Mouse (Mus musculus) liver, embryonic 12.5 days (tissue): ENCODE data around the gene Cpz. TPM values are rescaled to one million over a fixed set of nuclear protein-coding genes. Genes with fewer than 3 reads are reported as not detected.

Experiments used
- ATAC-seq: fragments of 200-750 bp; cut with Nextera tagmentation; 2 replicates; pipeline ENCODE4 v1.8.0; 2017; ENCODE audit warnings: moderate number of reproducible peaks, mild to moderate bottlenecking, moderate library complexity
- H3K27ac ChIP-seq: fragments of 300-500 bp; sonication (generic); 2 replicates; pipeline ENCODE4 v1.5.1; 2016; ENCODE audit warnings: mild to moderate bottlenecking
- H3K27me3 ChIP-seq: fragments of 300-500 bp; sonication (generic); replicated peaks from 2 replicates; pipeline ENCODE4 v1.6.1; 2016; ENCODE audit warnings: mild to moderate bottlenecking, moderate library complexity
- H3K36me3 ChIP-seq: fragments of 300-500 bp; sonication (generic); 2 replicates; pipeline ENCODE4 v1.6.1; 2016; ENCODE audit warnings: mild to moderate bottlenecking, moderate library complexity
- H3K4me1 ChIP-seq: fragments of 300-500 bp; sonication (generic); 2 replicates; pipeline ENCODE4 v1.6.1; 2016
- H3K4me2 ChIP-seq: fragments of 300-500 bp; sonication (generic); 2 replicates; pipeline ENCODE4 v1.6.1; 2016; ENCODE audit warnings: mild to moderate bottlenecking, moderate library complexity
- H3K4me3 ChIP-seq: fragments of 300-500 bp; sonication (generic); 2 replicates; pipeline ENCODE4 v1.5.1; 2016; ENCODE audit warnings: mild to moderate bottlenecking, moderate library complexity
- H3K9ac ChIP-seq: fragments of 300-500 bp; sonication (generic); 2 replicates; pipeline ENCODE4 v1.6.1; 2016; ENCODE audit warnings: mild to moderate bottlenecking, moderate library complexity
- H3K9me3 ChIP-seq: fragments of 300-500 bp; sonication (generic); replicated peaks from 2 replicates; pipeline ENCODE4 v1.6.1; 2016; ENCODE audit warnings: mild to moderate bottlenecking, moderate library complexity
- WGBS: fragments of 180-500 bp; shearing (Covaris S2); methylation state at CpG from one replicate; pipeline ENCODE4 v1.1.7; 2016; ENCODE audit not compliant: insufficient replicate concordance; 5-methylcytosine and 5-hydroxymethylcytosine counted together
- polyA plus RNA-seq: library from polyadenylated mRNA; unstranded; fragments of >200 nt; fragmentation: Nextera tagmentation; extraction: Ambion mirVana; gene quantifications from 2 replicates; pipeline ENCODE4 v1.2.1, GENCODE M21; 2016

Cpz gene
- polyA plus RNA-seq, result 1.8 and 1.9 TPM in 2 replicates

DNA sequence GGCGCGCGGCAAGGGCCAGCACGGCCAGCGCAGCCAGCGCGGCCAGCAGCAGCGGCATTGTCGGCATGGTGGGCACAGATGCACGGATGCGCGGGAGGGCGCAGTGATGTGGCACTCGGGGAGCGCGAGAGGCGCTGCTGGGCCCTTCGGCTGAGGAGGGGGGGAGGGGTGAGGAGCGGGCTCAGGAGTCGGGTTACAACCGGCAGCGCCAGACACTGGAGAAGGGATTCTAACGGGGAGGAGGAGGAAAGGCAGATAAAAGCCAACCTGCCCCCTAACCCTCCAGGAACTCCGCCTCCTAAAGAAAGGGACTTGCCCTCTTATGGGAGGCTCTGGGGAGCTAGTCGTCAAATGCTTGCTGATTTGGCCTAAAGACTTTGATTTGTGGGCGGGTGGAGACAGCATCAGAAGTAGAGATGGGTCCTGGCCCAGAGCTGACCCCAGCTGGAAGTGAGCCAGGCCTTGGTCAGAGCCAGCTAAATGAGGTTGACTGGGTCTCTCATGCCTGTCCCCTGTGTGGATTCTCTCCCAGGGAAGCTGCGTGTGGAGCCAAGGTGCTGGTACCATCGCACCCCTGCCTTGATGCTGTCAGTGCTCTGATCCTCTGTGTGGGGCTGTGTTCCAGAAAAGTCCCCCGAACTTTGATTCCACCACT lies at the start of gene Cpz:
Gene Cpz (minus strand): TSS at position 230 of the 655 bp plus-strand sequence.
- H3K4me3 ChIP-seq, result no peak within 1 kb of the TSS
- 4% methylated on average over 29 of the region's 29 CpGs for WGBS
- H3K9ac ChIP-seq, result no peak within 1 kb of the TSS
- no peaks in the 10 kb centered on the region for H3K4me1 ChIP-seq
- H3K27me3 ChIP-seq, result peaks cover 69% of the 10 kb centered on the region
- H3K36me3 ChIP-seq, result no peaks in the 10 kb centered on the region
- no peak within 1 kb of the TSS for H3K27ac ChIP-seq
- ATAC-seq, result no peak
- H3K4me2 ChIP-seq, result peak within 1 kb of the TSS; percentile 37; the same call in 1 of the 2 replicates
- H3K9me3 ChIP-seq, result no peaks in the 10 kb centered on the region

DNA sequence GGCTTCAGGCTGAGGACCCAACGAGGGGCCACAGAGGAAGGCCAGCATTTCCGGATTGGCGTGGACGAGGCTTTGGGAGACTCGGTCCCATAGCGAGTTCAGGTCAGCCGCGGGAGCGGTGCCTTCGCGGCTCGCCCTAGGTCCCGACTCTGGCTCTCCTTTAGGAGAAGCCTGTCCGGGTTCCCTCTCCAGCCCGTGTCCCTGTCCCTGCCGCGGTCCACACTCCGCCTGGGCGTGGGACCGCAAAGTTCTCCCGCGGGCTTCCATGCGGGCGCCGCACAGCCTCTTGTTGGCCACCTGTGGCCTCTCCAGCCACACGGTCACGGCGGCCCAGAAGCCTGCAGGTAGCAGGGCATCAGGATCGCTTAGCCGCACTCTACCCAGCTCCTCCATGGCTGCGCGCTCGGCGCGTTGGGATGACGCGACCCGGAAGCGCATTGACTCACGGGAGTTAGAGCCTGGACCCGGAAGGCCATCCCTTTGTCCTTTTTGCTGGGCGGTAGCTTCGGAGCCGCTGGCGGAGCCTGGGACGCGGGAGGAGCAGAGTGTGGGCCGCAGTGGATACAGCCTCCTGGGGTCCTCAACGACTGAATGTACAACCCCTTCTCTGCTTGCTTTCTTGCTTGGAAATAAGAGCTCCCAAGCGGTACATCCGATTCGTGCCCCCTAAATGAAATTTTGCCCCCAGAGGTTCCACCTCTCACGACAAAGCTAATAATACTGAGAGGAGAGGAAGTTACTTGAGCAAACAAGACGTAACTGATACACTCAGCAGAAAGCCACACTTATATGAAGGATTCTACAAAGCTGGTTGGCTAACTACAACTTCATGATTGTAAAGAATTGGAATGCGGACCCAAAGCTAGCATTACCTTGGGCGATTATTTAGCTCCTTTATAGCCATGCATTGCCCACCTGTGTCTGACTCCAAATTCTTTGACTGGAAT lies 49.4 kb upstream of the Cpz start, which contains the start of gene Trmt44:
Gene Trmt44 (minus strand): TSS at position 418 of the 947 bp plus-strand sequence.
- Histone ChIP-seq H3K36me3 (peaks cover 38% of the 10 kb centered on the region), H3K4me2 (peak within 1 kb of the TSS; percentile 91), H3K9me3 (no peaks in the 10 kb centered on the region), H3K27me3 (peaks cover 16% of the 10 kb centered on the region; the same call in 1 of the 2 replicates), H3K27ac (peak within 1 kb of the TSS; percentile 58), H3K4me3 (peak within 1 kb of the TSS; percentile 96), H3K9ac (peak within 1 kb of the TSS; percentile 84), H3K4me1 (peaks cover 13% of the 10 kb centered on the region)
- ATAC-seq, result peak; percentile 92
- 3% methylated on average over 56 of the region's 56 CpGs for WGBS

DNA sequence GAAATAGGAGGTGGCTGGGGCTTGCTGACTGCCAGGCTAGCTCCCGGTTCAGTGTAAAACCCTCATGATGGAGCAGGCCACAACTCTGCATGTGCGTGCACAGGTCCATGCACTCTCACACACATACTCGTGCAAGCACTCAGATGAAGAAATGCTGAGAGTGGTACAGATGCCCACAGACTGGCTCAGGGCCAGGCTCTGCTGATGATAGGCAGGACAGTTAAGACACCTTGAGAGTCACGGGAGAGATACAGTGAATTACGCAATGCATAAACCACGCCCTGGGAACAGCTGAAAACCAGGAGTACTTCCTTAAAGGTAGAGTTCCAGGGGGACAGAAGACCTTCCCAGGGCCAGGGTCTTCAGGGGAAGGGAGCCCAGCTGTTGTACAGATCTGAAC lies 46.0 kb upstream of the Cpz start:
- Histone ChIP-seq H3K36me3 (peaks cover 71% of the 10 kb centered on the region), H3K9ac (no peak overlapping the region), H3K4me1 (peaks cover 13% of the 10 kb centered on the region), H3K27me3 (no peaks in the 10 kb centered on the region), H3K4me3 (no peak overlapping the region), H3K4me2 (no peak overlapping the region), H3K9me3 (no peaks in the 10 kb centered on the region), H3K27ac (no peak overlapping the region)
- 68% methylated on average over 6 of the region's 6 CpGs for WGBS
- ATAC-seq, result no peak

DNA sequence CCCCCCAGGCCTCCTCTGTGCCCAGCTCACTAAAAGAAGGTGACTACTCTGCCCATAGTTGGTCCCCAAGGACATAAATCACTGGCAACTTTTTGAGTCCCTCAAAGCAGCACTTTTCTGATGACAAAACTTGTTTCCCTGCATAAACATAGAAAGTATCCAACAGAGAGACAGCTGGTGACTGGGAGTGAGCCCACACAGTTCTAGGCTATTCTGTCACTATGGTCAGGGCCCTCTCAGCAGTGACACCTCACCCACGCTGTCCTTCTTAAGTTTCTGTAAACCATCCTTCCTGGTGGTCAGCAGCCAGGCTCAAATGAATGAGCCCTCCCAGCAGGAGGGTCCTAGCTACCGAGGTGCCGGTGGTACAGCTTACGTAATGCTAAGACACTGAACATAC lies 41.1 kb upstream of the Cpz start:
- peaks cover 99% of the 10 kb centered on the region for H3K36me3 ChIP-seq
- H3K4me1 ChIP-seq, result no peaks in the 10 kb centered on the region

DNA sequence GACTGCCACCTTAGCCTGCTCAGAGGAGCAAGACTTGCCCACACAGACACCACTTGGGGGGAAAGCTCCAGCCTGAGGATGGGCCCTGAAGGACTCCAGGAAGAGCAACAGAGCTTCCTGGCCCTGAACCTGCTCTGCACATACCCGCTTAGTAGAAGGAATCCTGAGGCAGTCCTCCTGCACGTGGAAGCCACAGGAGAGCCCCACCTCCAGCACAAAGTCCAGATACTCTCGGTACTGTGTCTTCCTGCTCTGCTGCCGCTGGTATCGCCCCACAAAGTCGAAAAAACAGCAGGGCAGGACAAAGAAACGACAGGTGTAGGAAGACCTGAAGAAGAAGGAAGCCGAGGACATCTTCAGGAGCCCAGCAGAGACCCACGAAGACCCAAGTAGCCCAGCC lies 39.7 kb upstream of the Cpz start:
- H3K4me1 ChIP-seq, result no peaks in the 10 kb centered on the region
- H3K4me2 ChIP-seq, result no peak overlapping the region
- H3K27me3 ChIP-seq, result no peaks in the 10 kb centered on the region
- H3K36me3 ChIP-seq, result peaks cover 98% of the 10 kb centered on the region
- H3K9ac ChIP-seq, result no peak overlapping the region
- 78% methylated on average over 9 of the region's 9 CpGs for WGBS
- H3K4me3 ChIP-seq, result no peak overlapping the region
- ATAC-seq, result no peak
- no peaks in the 10 kb centered on the region for H3K9me3 ChIP-seq
- H3K27ac ChIP-seq, result no peak overlapping the region

More for the DNA sequence above, 41.1 kb upstream of the Cpz start:
- Histone ChIP-seq H3K4me2 (no peak overlapping the region), H3K9ac (no peak overlapping the region), H3K4me3 (no peak overlapping the region), H3K27me3 (no peaks in the 10 kb centered on the region), H3K9me3 (no peaks in the 10 kb centered on the region), H3K27ac (no peak overlapping the region)
- no peak for ATAC-seq
- WGBS, result 78% methylated on average over 4 of the region's 4 CpGs

DNA sequence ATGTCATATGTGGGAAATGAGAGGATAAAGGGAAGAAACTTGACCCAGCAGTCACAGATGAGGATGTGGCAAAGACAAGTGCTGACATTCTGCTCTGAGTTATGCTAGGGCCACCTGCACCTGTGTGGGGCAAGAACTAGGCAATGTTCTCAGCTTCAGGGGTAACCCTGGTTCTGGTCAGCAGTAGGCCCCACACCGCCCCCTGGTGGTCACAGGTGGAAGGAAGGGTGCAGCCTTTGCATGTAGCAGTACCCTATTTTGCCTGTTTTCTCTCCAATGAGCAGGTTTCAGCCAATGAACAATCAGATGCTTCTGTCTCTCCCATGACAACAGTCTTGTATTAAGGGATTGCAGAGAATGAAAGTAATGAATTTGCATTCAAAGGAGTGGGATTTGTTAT lies 38.0 kb upstream of the Cpz start:
- H3K36me3 ChIP-seq, result peaks cover 95% of the 10 kb centered on the region
- H3K27me3 ChIP-seq, result no peaks in the 10 kb centered on the region
- no peak overlapping the region for H3K4me3 ChIP-seq

DNA sequence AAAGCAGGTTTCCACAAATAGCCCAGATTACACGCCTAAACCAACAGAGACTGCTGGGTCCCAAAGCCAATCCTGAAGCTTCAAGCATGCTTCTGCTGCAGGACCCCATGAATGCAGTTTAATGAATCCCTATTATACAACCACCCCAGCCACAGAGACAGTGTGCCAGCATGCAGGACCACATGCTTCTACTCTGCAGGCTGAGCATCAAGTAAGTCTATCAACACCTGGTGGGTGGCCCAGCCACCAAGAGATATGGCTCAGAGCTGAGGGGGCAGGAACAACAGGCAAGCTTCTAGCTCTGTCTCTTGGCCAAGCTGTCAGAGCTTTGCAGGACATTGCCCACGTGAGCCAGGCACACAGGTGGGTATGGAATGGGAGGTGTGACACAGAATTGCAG lies 37.1 kb upstream of the Cpz start:
- H3K27ac ChIP-seq, result no peak overlapping the region
- 76% methylated on average over 2 of the region's 2 CpGs for WGBS
- peaks cover 12% of the 10 kb centered on the region for H3K4me1 ChIP-seq
- H3K4me2 ChIP-seq, result no peak overlapping the region
- H3K4me3 ChIP-seq, result no peak overlapping the region
- H3K9ac ChIP-seq, result no peak overlapping the region
- peaks cover 95% of the 10 kb centered on the region for H3K36me3 ChIP-seq
- no peaks in the 10 kb centered on the region for H3K27me3 ChIP-seq
- ATAC-seq, result no peak
- no peaks in the 10 kb centered on the region for H3K9me3 ChIP-seq

More for the DNA sequence above, 38.0 kb upstream of the Cpz start:
- Histone ChIP-seq H3K9me3 (no peaks in the 10 kb centered on the region), H3K9ac (no peak overlapping the region), H3K4me1 (peaks cover 7% of the 10 kb centered on the region), H3K27ac (no peak overlapping the region), H3K4me2 (no peak overlapping the region)
- 0% methylated on average over 1 of the region's 1 CpGs for WGBS
- peak; percentile 57; the same call in 1 of the 2 replicates for ATAC-seq

DNA sequence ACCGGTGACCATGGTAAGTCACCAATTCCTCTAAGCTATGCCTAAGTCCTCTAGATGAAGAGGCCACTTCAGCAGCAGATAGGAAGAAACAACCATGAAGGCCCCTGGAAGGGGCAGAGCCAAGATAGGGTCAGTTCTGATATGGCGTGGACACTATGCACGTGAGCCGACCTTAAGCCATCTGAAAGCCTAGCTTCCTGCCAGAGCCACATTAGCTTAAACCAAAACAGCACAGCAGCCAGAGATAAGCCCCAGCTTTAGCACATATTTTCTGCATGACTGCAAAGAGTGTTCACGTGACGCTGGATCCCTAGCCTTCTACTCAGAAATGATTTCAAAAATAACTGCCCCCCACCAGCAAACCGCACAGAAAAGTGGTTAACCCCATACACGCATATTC lies 33.9 kb upstream of the Cpz start:
- peaks cover 91% of the 10 kb centered on the region for H3K36me3 ChIP-seq
- H3K4me2 ChIP-seq, result no peak overlapping the region
- peaks cover 12% of the 10 kb centered on the region for H3K4me1 ChIP-seq
- WGBS, result 62% methylated on average over 8 of the region's 8 CpGs
- H3K27me3 ChIP-seq, result no peaks in the 10 kb centered on the region
- no peak overlapping the region for H3K4me3 ChIP-seq
- H3K9ac ChIP-seq, result no peak overlapping the region
- no peak for ATAC-seq
- H3K27ac ChIP-seq, result peak overlapping the region; percentile 15
- no peaks in the 10 kb centered on the region for H3K9me3 ChIP-seq

DNA sequence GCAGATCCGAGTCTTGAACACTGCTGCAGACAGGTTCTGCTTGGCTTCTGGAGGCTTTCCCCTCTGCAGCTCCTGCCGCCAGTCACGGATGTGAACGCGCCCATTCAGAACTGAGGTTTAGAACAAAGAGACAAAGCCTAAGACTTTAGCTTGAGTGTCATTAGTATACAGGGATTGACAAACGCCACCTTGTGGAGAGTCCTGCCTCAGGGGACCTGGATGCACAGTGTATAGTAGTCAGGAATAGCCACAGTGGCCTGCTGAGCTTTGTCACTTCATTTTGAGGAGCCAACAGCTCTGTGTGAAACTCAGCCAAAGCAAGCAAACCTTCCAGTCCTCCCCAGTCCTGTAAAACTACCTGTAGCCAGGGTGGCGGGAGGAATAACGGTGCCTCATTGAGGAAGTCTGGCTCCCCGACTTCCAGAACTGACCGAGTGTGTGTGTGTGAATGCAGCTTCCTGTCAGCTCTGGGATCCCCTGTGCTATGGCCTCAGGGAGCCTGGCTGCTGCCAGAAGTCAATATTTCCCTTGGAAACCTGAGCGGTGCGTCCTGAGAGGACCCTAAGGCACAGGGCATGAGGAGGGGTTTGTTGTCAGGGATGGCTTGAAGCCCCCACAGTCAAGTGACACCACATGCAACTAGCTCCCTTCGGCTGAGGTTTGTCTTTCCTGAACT lies 32.6 kb upstream of the Cpz start:
- Histone ChIP-seq H3K36me3 (peaks cover 77% of the 10 kb centered on the region), H3K27ac (no peak overlapping the region), H3K9me3 (no peaks in the 10 kb centered on the region), H3K4me1 (peaks cover 12% of the 10 kb centered on the region), H3K4me3 (no peak overlapping the region), H3K27me3 (no peaks in the 10 kb centered on the region), H3K4me2 (no peak overlapping the region), H3K9ac (no peak overlapping the region)
- ATAC-seq, result no peak
- 77% methylated on average over 13 of the region's 13 CpGs for WGBS

DNA sequence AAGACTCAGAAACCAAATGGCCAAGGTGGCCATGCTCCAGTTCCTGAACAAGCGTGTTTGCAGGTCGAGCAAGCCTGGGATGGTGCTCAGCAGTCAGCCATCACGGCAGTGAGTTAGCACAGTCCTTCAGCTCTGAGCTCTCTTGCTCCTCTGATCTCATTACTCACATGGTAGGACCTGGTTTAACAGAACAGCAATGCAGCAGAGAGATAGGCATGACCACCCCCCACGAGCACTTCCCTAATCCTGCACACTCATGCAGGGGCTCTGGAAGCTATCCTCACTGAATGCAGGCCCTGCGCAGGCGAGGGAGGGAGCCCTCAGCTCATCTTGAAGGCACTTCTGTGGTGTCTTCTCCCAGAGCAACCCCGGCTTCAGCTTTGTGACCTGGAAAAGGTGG lies 30.9 kb upstream of the Cpz start:
- H3K27ac ChIP-seq, result no peak overlapping the region
- no peak for ATAC-seq
- H3K9me3 ChIP-seq, result no peaks in the 10 kb centered on the region
- 59% methylated on average over 7 of the region's 7 CpGs for WGBS
- no peak overlapping the region for H3K4me2 ChIP-seq
- no peaks in the 10 kb centered on the region for H3K27me3 ChIP-seq
- H3K36me3 ChIP-seq, result peaks cover 60% of the 10 kb centered on the region
- H3K4me3 ChIP-seq, result no peak overlapping the region
- peaks cover 12% of the 10 kb centered on the region for H3K4me1 ChIP-seq
- H3K9ac ChIP-seq, result no peak overlapping the region

DNA sequence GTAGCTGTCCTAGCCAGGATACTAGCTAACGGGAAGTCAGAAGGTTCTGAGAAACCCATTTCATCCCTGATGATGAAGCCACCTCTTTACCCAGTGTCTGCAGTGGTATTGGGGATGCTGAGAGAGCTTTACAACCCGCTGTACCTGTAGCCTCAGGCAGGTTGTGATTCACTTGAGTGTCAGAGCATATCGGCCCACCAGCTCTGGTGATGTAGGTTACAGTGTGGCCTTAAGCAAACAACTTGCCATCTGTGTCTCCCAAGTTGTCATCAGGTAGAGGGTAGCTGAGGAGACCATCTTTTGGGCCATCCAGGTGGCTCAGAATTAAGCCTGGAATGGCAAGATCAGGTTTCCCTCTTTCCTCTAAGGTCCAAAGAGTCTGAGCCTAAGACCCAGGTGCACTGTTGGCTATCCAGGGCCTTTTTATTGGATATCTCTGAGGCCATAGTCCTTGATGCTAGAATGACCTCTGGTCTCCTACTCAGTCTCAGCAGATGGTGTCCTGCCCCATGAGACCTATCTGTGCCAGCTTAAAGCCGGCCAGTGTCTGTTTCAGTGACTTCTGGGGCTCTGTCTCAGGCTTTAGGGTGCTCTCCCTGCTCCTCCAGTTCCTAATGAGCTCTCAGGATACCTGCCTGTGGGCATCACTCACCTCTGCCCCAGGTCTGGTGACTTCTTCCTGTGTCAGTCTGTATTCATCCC lies 27.5 kb upstream of the Cpz start:
- Histone ChIP-seq H3K36me3 (peaks cover 30% of the 10 kb centered on the region), H3K27ac (no peak overlapping the region), H3K4me1 (peaks cover under 1% of the 10 kb centered on the region; the same call in 1 of the 2 replicates), H3K27me3 (no peaks in the 10 kb centered on the region), H3K4me2 (no peak overlapping the region), H3K9me3 (no peaks in the 10 kb centered on the region), H3K9ac (no peak overlapping the region), H3K4me3 (no peak overlapping the region)
- no peak for ATAC-seq
- 74% methylated on average over 4 of the region's 4 CpGs for WGBS
